Mouse (Mus musculus): ENCODE data around the gene March4. TPM values are rescaled to one million over a fixed set of nuclear protein-coding genes. Genes with fewer than 3 reads are reported as not detected.

The March4 gene
- polyA plus RNA-seq, 2 experiments: 0.05 TPM; not detected in 1

DNA sequence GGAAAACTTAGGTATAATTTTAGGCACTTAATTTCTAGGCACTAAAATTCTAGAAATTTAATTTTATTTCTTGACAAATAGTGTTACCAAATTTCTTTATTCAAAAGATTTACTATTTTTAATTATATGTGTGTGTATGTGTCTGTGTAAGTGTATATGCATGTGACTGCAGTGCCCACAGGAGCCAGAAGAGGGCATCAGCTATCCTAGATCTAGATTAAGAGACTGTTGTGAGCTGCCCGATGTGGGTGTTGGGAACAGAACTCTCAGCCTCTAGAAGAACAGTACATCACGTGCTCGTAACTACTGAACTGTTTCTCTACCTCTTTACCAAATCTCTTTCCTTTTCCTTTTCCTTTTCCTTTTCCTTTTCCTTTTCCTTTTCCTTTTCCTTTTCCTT lies 156.2 kb downstream of the March4 start:
- no peak overlapping the region for H3K27ac ChIP-seq (replicated peaks; ENCODE audit: low read depth, low read length)
- DNase-seq (ENCODE audit: low spot score) (no peak), ATAC-seq (ENCODE audit: low FRiP score, low read depth) (no peak)
- H3K9me3 ChIP-seq (ENCODE audit: control insufficient read depth, low read length): no peaks in the 10 kb centered on the region
- no peak overlapping the region for H3K4me2 ChIP-seq (replicated peaks; ENCODE audit: low read depth, low read length, severe bottlenecking)
- peaks cover 8% of the 10 kb centered on the region; the same call in 1 of the 2 replicates for H3K36me3 ChIP-seq (ENCODE audit: control insufficient read depth, insufficient read depth, low read length)
- no peaks in the 10 kb centered on the region for H3K4me1 ChIP-seq (ENCODE audit: control insufficient read depth, insufficient read depth, low read length)
- H3K9ac ChIP-seq (ENCODE audit: low read depth, low read length, severe bottlenecking): no peak overlapping the region
- WGBS: 98% methylated on average over 3 of the region's 3 CpGs
- H3K27me3 ChIP-seq (ENCODE audit: control insufficient read depth, insufficient read depth, low read length): no peaks in the 10 kb centered on the region
- H3K4me3 ChIP-seq (replicated peaks; ENCODE audit: low read length): no peak overlapping the region
- no peak for TF ChIP-seq POLR2A (IDR thresholded peaks at IDR 0.05; ENCODE audit: borderline replicate concordance, extremely low read depth, insufficient read depth, insufficient read length)

DNA sequence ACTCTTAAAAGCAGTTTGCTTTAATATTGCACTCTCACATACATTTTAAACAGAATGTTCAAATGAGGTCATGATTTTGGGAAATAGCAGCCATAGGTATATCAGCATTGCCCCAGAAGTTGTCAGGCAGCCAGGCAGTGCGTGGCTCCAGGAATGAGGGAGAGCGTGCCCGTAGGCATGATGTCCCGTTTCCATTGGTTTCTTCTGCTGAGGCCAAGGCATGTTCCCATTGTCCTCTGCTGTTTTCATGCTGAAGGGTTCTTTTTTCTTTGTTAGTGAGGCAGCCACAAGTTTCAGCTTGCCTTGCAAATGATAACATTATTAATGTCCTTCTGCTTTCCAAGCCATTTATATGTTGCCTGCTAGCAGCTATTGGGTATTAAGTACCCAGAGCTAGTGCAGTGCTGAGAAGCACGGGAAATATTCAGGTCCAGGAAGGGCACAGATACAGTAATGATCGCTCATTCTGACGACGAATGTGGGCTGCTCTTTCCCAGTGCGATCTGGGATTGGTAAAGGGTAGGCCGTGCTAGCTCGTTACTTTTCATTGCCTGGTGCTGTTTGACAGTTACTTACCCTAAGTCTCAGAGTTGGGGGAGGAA lies 156.9 kb downstream of the March4 start:
- Histone ChIP-seq H3K27ac (replicated peaks; ENCODE audit: low read depth, low read length) (no peak overlapping the region), H3K36me3 (ENCODE audit: control insufficient read depth, insufficient read depth, low read length) (0 out of 2 replicates have a peak, but pooled peaks cover 5% of the 10 kb centered on the region), H3K27me3 (ENCODE audit: control insufficient read depth, insufficient read depth, low read length) (no peaks in the 10 kb centered on the region), H3K4me3 (replicated peaks; ENCODE audit: low read length) (no peak overlapping the region), H3K9me3 (ENCODE audit: control insufficient read depth, low read length) (no peaks in the 10 kb centered on the region), H3K9ac (ENCODE audit: low read depth, low read length, severe bottlenecking) (no peak overlapping the region), H3K4me2 (replicated peaks; ENCODE audit: low read depth, low read length, severe bottlenecking) (no peak overlapping the region), H3K4me1 (ENCODE audit: control insufficient read depth, insufficient read depth, low read length) (no peaks in the 10 kb centered on the region)
- no peak for TF ChIP-seq POLR2A (IDR thresholded peaks at IDR 0.05; ENCODE audit: borderline replicate concordance, extremely low read depth, insufficient read depth, insufficient read length)
- WGBS: 80% methylated on average over 11 of the region's 11 CpGs
- DNase-seq (ENCODE audit: low spot score) (no peak), ATAC-seq (ENCODE audit: low FRiP score, low read depth) (no peak)

DNA sequence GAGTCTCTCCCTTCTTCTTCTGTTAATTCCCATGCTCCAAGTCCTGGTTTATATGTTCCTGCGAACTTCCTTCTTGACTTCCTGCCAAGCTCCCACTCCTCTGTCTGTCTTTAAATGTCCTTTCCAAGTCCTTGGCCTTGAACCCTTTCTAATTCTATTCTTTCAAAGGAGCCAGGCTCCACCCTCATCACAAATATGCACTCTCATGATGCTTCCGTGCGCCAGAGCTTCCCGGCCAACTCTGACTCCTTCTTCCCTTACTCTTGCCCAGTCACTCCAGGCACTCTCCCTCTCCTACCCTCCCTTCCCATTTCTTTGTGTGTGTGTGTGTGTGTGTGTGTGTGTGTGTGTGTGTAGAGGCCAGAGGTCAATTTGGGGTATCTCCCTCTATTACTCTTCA lies 158.6 kb downstream of the March4 start:
- 0 out of 2 replicates have a peak, but pooled peaks cover 5% of the 10 kb centered on the region for H3K36me3 ChIP-seq (ENCODE audit: control insufficient read depth, insufficient read depth, low read length)
- H3K27ac ChIP-seq (replicated peaks; ENCODE audit: low read depth, low read length): no peak overlapping the region
- H3K27me3 ChIP-seq (ENCODE audit: control insufficient read depth, insufficient read depth, low read length): no peaks in the 10 kb centered on the region
- no peaks in the 10 kb centered on the region for H3K9me3 ChIP-seq (ENCODE audit: control insufficient read depth, low read length)
- DNase-seq (ENCODE audit: low spot score) (no peak), ATAC-seq (ENCODE audit: low FRiP score, low read depth) (no peak)
- H3K4me1 ChIP-seq (ENCODE audit: control insufficient read depth, insufficient read depth, low read length): no peaks in the 10 kb centered on the region
- no peak overlapping the region for H3K4me3 ChIP-seq (replicated peaks; ENCODE audit: low read length)
- no peak overlapping the region for H3K9ac ChIP-seq (ENCODE audit: low read depth, low read length, severe bottlenecking)
- WGBS: 76% methylated on average over 4 of the region's 4 CpGs
- H3K4me2 ChIP-seq (replicated peaks; ENCODE audit: low read depth, low read length, severe bottlenecking): no peak overlapping the region
- TF ChIP-seq POLR2A (IDR thresholded peaks at IDR 0.05; ENCODE audit: borderline replicate concordance, extremely low read depth, insufficient read depth, insufficient read length): no peak

Other genes with a start within 250 kb of the March4 start
- gene Xrcc5, start 229.5 kb downstream of the March4 start, polyA plus RNA-seq (2012; rRNA removed): 16.1 and 22.6 TPM in 2 replicates
- 41.8 and 43.2 TPM in 2 replicates for gene Xrcc5, start 229.5 kb downstream of the March4 start, polyA plus RNA-seq (2014; fragmentation: Nextera tagmentation; extraction: Ambion mirVana)
- 36.8 and 42.9 TPM in 2 replicates for gene Smarcal1, start 46.3 kb upstream of the March4 start, polyA plus RNA-seq (2012; rRNA removed)
- gene Smarcal1, start 46.3 kb upstream of the March4 start, polyA plus RNA-seq (2014; fragmentation: Nextera tagmentation; extraction: Ambion mirVana): 22.1 and 28.1 TPM in 2 replicates
- not detected in 2 replicates for gene Ankar, start 163.6 kb upstream of the March4 start, polyA plus RNA-seq (2012; rRNA removed)
- not detected in 2 replicates for gene Ankar, start 163.6 kb upstream of the March4 start, polyA plus RNA-seq (2014; fragmentation: Nextera tagmentation; extraction: Ambion mirVana)
- 1,744 and 1,768 TPM in 2 replicates for gene Rpl37a, start 174.4 kb upstream of the March4 start, polyA plus RNA-seq (2012; rRNA removed)
- 2,152 and 2,315 TPM in 2 replicates for gene Rpl37a, start 174.4 kb upstream of the March4 start, polyA plus RNA-seq (2014; fragmentation: Nextera tagmentation; extraction: Ambion mirVana)

Data from limb, embryonic 14.5 days (tissue).